Mouse (Mus musculus): ENCODE data around the gene Morn5.

Morn5 gene

GRCm38 (mm10) chr2:36108615-36109014 is 59.4 kb downstream of the Morn5 start:
- DNase-seq, result no peak

- DNase-seq, result no peak
Measured at GRCm38 (mm10) chr2:36112632-36113031, 63.4 kb downstream of the Morn5 start.

GRCm38 (mm10) chr2:36126795-36127429 is 77.7 kb downstream of the Morn5 start:
- DNase-seq, result no peak

GRCm38 (mm10) chr2:36127973-36128372 is 78.7 kb downstream of the Morn5 start:
- DNase-seq, result no peak

- DNase-seq, result no peak
Measured at GRCm38 (mm10) chr2:36129051-36129450, 79.8 kb downstream of the Morn5 start.
